Mouse (Mus musculus): ENCODE results near the gene Srsx. TPM values are rescaled to one million over a fixed set of nuclear protein-coding genes. Genes with fewer than 3 reads are reported as not detected.
"Not testable (repeated sequence)": the region's sequence is repeated elsewhere in the genome, so short reads cannot be mapped to it uniquely, and the experiment has no call there.

Gene Srsx
- total RNA-seq (2012; rRNA removed) (not detected in 2 replicates), total RNA-seq (2014; rRNA removed) (not detected in 2 replicates), polyA plus RNA-seq (2012; ENCODE audit: insufficient read length, low read depth) (not detected in 2 replicates)

GRCm38 (mm10) chrX:123222381-123222780, at the start of gene Srsx:
TSS of gene Srsx (minus strand) at chrX:123222481.
- H3K36me3 ChIP-seq (replicated peaks in 1 of 2; ENCODE audit: control insufficient read depth in 1 of 2, insufficient read depth in 1 of 2, low read length in 1 of 2); H3K4me3 ChIP-seq (replicated peaks in 1 of 3; ENCODE audit: low read depth in 2 of 3, low read length in 2 of 3, poor library complexity in 1 of 3); H3K4me1 ChIP-seq (ENCODE audit: control insufficient read depth in 1 of 2, insufficient read depth in 2 of 2); H3K27me3 ChIP-seq (replicated peaks); H3K9ac ChIP-seq (ENCODE audit: insufficient read depth, low read depth); dilution Hi-C loops (cut with MboI; ENCODE audit: extremely low pct_ligation_motif_present, extremely low pct_unique_long_range_greater_than_20kb, low sequenced_read_pairs); H3K4me2 ChIP-seq (ENCODE audit: insufficient read depth, low read depth, poor library complexity, severe bottlenecking); H3K27ac ChIP-seq (ENCODE audit: insufficient read depth, low read depth); H3K79me2 ChIP-seq (replicated peaks; ENCODE audit: control insufficient read depth, extremely low read depth, insufficient read depth, poor library complexity, severe bottlenecking); H3K9me3 ChIP-seq (replicated peaks; ENCODE audit: low read length); DNase-seq (ENCODE audit: extremely low read depth); in situ Hi-C loops (cut with MboI; ENCODE audit: low pct_ligation_motif_present, low pct_unique_long_range_greater_than_20kb, low sequenced_read_pairs): not testable (repeated sequence)

- H3K4me2 ChIP-seq (ENCODE audit: insufficient read depth, low read depth, poor library complexity, severe bottlenecking); H3K9me3 ChIP-seq (replicated peaks; ENCODE audit: low read length); H3K4me1 ChIP-seq (ENCODE audit: control insufficient read depth in 1 of 2, insufficient read depth in 2 of 2); H3K36me3 ChIP-seq (replicated peaks in 1 of 2; ENCODE audit: control insufficient read depth in 1 of 2, insufficient read depth in 1 of 2, low read length in 1 of 2); H3K27ac ChIP-seq (ENCODE audit: insufficient read depth, low read depth); H3K27me3 ChIP-seq (replicated peaks); DNase-seq (ENCODE audit: extremely low read depth); H3K79me2 ChIP-seq (replicated peaks; ENCODE audit: control insufficient read depth, extremely low read depth, insufficient read depth, poor library complexity, severe bottlenecking); H3K4me3 ChIP-seq (replicated peaks in 1 of 3; ENCODE audit: low read depth in 2 of 3, low read length in 2 of 3, poor library complexity in 1 of 3); dilution Hi-C loops (cut with MboI; ENCODE audit: extremely low pct_ligation_motif_present, extremely low pct_unique_long_range_greater_than_20kb, low sequenced_read_pairs); in situ Hi-C loops (cut with MboI; ENCODE audit: low pct_ligation_motif_present, low pct_unique_long_range_greater_than_20kb, low sequenced_read_pairs); H3K9ac ChIP-seq (ENCODE audit: insufficient read depth, low read depth): not testable (repeated sequence)
Observed at GRCm38 (mm10) chrX:123246807-123247206, 24.5 kb upstream of the Srsx start, which contains the start of gene Gm17577. TSS of gene Gm17577 (minus strand) at chrX:123246907.

Other genes starting within 250 kb of the Srsx start
- gene Gm17521, start 192.8 kb downstream of the Srsx start, total RNA-seq (2012; rRNA removed), result not detected in 2 replicates
- gene Gm17521, start 192.8 kb downstream of the Srsx start, total RNA-seq (2014; rRNA removed), result not detected in 2 replicates
- gene Gm17521, start 192.8 kb downstream of the Srsx start, polyA plus RNA-seq (2012; ENCODE audit: insufficient read length, low read depth), result not detected in 2 replicates
- not detected in 2 replicates for gene Cldn34c1, start 119.0 kb downstream of the Srsx start, total RNA-seq (2012; rRNA removed)
- gene Cldn34c1, start 119.0 kb downstream of the Srsx start, total RNA-seq (2014; rRNA removed), result not detected in 2 replicates
- gene Cldn34c1, start 119.0 kb downstream of the Srsx start, polyA plus RNA-seq (2012; ENCODE audit: insufficient read length, low read depth), result not detected in 2 replicates
- gene Gm17577, start 24.4 kb upstream of the Srsx start, total RNA-seq (2012; rRNA removed), result not detected in 2 replicates
- not detected in 2 replicates for gene Gm17577, start 24.4 kb upstream of the Srsx start, total RNA-seq (2014; rRNA removed)
- gene Gm17577, start 24.4 kb upstream of the Srsx start, polyA plus RNA-seq (2012; ENCODE audit: insufficient read length, low read depth), result not detected in 2 replicates

Measured in CH12.LX (cell line).